Mouse (Mus musculus): ENCODE measurements around the gene Fkrp.

DNA sequence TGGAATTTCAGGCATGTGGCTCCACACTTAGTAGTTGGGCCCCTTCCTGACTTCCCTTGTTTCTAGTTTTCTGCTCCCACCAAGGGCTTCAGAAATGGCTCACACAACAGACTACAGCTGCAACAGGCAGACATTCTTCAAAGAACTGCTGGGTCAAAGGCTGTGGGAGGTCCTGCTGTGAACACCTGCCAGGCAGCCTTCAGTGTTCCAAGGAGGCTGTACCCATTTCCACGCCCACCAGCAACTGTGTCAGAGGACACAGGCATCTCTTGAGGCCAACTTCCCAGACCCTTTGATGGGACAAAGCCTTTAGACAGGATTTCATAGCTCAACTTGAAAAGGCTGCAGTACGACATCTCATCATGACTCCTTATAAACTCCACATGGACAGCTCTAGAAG is 50.1 kb downstream of the Fkrp start:
- no peak for TF ChIP-seq POLR2A (IDR thresholded peaks at IDR 0.05; ENCODE audit: borderline replicate concordance, extremely low read depth, insufficient read depth, insufficient read length, poor library complexity, severe bottlenecking)
- no peak for TF ChIP-seq CTCF (IDR thresholded peaks at IDR 0.05; ENCODE audit: borderline replicate concordance, extremely low read depth, insufficient read depth, insufficient read length)

All from brain, embryonic 14.5 days (tissue).